Mouse (Mus musculus) kidney, adult 9 months (tissue): Measurements from ENCODE around the gene Cracr2b.

Source experiments
- DNase-seq: peaks from one replicate; pipeline ENCODE4 v3.0.0; 2022

Gene Cracr2b

DNA sequence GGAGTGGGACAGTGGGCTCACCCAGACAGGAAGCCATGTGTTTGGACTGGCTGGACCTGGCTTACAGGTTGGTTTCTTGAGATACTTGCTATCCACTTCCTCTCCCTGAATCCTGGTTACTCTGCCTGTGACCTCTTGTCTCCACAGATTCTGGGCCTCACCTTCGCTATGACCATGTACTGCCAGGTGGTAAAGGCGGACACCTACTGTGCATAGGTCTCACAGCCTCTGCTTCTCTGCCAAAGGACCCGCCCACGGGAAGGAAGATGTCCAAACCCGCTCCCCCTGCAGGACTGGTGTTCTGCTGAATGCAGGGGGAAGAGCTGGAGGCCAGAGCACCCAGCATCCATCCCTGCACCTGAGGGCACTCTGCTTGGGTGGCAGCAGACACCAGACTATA, 31.8 kb downstream of the Cracr2b start:
- DNase-seq: no peak

DNA sequence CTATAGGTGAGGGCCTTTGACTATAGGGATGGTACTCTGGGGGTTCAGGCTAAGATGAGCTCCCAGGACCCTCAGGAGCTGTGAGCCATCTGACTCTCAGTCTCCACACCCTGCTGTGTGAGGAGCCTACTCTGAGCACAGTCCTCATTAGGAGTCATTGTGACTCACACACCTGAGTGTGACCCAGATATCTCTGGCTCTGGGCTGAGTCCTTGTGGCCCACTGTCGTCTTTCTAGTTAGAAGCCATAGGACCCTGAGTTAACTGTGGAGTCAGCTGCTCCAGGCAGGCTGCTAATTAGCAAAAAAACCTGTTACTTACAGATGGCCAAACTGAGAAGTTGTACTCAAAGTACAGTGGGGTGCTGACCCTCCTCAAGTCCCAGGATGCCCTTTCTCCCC, 32.8 kb downstream of the Cracr2b start:
- no peak for DNase-seq

DNA sequence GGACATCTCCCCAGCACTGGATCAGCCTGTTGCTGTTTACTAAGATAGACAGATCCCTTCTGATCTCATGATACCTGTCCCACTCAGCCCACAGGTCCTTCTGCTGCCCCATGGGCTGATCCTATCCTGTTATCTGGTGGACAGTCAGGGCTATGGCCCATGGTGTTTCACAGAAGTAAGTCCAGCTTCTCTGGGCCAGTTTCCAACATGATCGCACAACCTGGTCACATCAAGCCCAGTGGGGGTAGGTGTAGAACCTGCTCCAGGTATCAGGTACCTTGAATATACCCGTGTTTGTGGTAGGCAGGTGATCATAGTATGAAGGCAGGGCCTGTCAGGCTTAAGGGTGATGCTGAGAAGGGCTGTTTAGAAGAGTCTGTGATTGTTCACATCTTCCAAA, 34.5 kb downstream of the Cracr2b start:
- DNase-seq: no peak

DNA sequence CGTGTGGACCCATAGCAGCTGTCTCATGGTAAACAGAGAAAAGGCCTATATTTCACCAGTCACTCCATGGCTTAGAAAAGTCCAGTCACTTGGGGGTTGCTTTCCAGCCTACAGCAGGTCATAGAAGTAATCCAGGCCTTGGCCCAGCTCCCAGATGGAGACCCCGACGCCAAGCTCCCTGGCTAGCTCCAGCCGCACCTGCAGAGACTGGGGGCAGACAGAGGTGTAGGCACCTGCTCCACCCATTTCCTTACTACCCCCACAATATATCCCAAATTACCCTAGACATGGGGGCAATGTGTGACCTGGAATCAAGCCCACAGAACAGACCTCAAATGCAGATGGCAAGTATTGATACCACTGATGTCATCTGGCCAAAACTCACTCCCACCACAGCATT, 35.0 kb downstream of the Cracr2b start:
- no peak for DNase-seq

DNA sequence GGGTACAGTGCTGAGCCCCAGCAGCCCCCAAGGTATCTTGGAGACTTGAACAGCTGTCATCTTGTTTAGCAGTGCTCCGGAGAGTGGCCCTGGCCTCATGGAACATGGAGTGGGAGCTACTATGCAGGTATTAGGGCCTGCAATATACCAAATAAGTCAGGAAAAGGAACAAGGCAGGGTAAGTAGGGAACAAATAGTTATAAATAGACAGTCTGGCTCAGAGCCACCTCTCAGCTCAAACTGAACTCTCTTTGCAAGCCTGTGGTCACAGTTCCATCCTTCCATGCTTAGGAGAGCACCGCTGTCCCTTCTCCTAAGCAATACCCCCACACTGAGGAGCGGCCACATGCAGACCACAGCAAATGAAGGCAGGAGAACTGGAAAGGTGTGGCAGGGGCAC, 36.7 kb downstream of the Cracr2b start:
- DNase-seq: no peak

DNA sequence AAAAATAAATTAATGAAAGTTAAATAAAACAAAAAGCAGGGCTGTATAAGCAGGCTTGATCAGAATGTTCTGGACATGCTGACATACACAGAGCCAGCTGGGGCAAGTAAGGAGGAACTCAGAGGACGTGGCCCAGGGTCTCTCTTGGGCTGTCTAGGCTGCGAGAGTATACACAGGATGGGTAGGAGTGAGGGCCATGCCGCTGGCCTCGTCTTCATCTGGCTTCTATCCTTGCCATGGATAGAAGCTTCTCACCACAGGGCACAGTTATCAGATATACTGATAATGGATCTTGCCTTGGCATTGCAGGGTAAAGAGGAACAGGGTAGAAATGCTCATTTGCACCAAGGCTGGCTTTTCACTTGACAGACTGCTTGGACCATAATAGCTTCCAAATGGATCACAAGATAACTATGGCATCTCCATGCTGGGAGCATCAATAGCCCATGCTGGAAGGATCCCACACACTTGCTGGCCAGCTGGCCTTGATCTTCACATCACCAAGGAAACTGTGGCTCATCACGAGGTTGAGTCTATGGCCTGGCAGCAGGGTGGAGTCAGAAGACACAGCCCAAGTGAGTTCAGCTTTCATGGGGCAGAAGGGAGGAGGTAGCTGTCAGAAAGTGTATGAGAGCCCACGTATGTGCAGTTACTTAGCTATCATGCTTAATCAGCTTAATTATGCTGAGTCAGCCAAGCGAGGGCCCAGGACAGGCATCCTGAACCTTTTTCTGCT, 41.1 kb downstream of the Cracr2b start:
- no peak for DNase-seq

DNA sequence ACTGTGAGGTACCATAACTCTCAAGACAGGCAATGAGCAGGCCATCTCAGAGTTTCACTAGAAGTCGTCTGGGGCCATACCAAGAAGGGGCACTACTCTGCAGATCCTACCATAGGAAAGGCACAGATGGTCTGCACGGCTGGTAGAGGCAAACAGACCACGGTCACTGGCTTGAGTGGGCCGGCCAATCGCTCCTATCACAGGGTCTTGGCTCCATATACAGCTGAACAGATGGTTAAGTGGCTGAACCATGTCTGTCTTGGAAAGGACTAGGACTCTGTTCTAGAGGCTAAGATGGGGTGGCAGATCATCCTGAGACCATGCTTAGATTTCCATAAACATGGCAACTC, 41.6 kb downstream of the Cracr2b start:
- DNase-seq: no peak

DNA sequence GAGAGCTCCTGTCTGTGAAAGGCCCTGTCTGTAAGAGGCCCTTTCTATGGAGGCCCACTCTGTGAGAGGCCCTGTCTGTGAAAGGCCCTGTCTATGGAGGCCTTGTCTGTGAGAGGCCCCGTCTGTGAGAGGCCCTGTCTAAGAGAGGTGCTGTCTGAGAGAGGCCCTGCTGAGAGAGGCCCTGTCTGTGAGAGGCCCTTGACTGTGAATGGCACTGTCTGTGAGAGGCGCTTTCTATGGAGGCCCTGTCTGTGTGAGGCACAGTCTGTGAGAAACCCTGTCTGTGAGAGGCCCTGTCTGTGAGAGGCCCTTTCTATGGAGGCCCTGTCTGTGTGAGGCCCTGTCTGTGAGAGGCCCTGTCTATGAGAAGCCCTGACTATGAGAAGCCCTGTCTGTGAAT, 45.4 kb downstream of the Cracr2b start:
- DNase-seq: no peak

DNA sequence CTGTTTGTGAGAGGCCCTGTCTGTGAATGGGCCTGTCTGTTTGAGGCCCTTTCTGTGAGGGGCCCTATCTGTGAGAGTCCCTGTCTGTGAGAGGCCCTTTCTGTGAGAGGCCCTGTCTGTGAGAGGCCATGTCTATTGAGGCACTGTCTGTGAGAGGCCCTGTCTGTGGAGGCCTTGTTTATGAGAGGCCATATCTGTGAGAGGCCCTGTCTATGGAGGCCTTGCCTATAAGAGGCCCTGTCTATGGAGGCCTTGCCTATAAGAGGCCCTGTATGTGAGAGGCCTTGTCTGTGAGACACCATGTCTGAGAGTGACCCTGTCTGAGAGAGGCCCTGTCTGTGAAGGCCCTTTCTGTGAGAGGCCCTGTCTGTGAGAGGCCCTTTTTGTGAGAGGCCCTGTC, 47.3 kb downstream of the Cracr2b start:
- DNase-seq: no peak

DNA sequence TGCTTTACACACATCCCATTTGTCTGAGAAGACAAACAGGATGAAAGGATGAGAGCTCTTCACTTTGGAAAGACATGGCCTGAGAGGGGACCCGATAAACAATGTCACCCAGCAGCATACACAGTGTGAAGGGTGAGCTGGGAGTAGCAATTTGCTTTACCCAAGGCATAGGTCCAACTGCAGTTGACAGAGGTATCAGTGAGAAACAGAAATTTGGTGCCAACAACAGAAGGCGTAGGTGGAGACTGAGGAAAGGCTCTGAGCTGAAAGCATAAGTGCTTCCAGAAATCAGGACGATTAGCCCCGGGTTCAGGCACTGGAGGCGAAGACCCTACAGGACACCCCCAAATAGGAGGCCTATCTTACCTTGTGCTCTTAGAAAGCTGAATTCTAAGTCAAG, 49.3 kb downstream of the Cracr2b start:
- no peak for DNase-seq

DNA sequence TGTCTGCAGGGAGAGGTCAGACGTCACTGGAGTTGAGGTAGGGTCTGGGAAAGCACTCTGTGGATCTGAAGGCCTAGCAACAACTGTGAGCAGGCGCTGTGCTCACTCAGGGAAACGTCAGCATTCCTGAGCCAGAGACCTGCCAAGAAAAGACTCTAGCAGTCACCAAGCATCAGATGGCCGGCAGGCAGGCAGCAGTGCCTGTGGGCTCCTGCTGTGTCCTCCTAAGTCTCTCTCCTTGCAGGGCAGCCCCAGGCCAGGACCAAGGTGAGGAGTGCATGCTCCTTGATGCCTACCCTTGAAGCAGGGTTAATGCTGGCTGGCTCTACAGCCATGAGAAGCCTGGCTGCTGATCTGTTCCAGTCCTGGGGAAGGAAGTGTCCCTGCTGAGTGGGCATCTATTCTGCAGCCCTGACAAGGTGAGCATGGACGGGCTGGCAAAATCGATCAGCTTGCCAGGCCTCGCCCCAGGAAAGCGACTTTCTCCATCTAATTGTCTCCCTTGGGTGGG, 49.8 kb downstream of the Cracr2b start:
- DNase-seq: no peak
